Mouse (Mus musculus) cerebellum, adult 2 months (tissue): ENCODE measurements around the gene Gnb1l.

Experiments
- CTCF ChIP-seq: fragments of 200-500 bp; IDR thresholded peaks from 2 replicates; pipeline ENCODE4 v1.5.1; 2011; ENCODE audit warnings: low read depth, mild to moderate bottlenecking, control low read depth, low read length, moderate library complexity, borderline replicate concordance; ENCODE audit not compliant: insufficient read depth
- POLR2A ChIP-seq: fragments of 200-500 bp; IDR thresholded peaks from 2 replicates; pipeline ENCODE4 v1.6.1; 2011; ENCODE audit warnings: low read length, control low read depth, borderline replicate concordance; ENCODE audit not compliant: insufficient read depth

- no peak for TF ChIP-seq CTCF
- TF ChIP-seq POLR2A: no peak
These were observed 56.2 kb downstream of the Gnb1l start for GRCm38 (mm10) chr16:18554721-18555120.
